Mouse (Mus musculus): ENCODE results near the gene Eif3l. TPM values are rescaled to one million over a fixed set of nuclear protein-coding genes. Genes with fewer than 3 reads are reported as not detected.

Eif3l gene
- polyA plus RNA-seq, 2 experiments, result 198 to 214 TPM

- no peak overlapping the region for H3K4me3 ChIP-seq (replicated peaks; ENCODE audit: low read length)
- peaks cover 7% of the 10 kb centered on the region for H3K4me1 ChIP-seq (ENCODE audit: control insufficient read depth, insufficient read depth, low read length)
- ATAC-seq (ENCODE audit: low FRiP score, low read depth) (no peak), DNase-seq (ENCODE audit: low spot score) (no peak)
- H3K9me3 ChIP-seq (ENCODE audit: control insufficient read depth, low read length), result no peaks in the 10 kb centered on the region
- no peak overlapping the region for H3K9ac ChIP-seq (ENCODE audit: low read depth, low read length, severe bottlenecking)
- TF ChIP-seq POLR2A (IDR thresholded peaks at IDR 0.05; ENCODE audit: borderline replicate concordance, extremely low read depth, insufficient read depth, insufficient read length), result no peak
- H3K4me2 ChIP-seq (replicated peaks; ENCODE audit: low read depth, low read length, severe bottlenecking), result no peak overlapping the region
- H3K27ac ChIP-seq (replicated peaks; ENCODE audit: low read depth, low read length), result no peak overlapping the region
- no peaks in the 10 kb centered on the region for H3K27me3 ChIP-seq (ENCODE audit: control insufficient read depth, insufficient read depth, low read length)
- peaks cover 82% of the 10 kb centered on the region for H3K36me3 ChIP-seq (ENCODE audit: control insufficient read depth, insufficient read depth, low read length)
- 96% methylated on average over 7 of the region's 7 CpGs for WGBS
Observed at GRCm38 (mm10) chr15:79079567-79079966, 4.6 kb downstream of the Eif3l start.

GRCm38 (mm10) chr15:79092284-79092683 is 17.3 kb downstream of the Eif3l start:
- Histone ChIP-seq H3K9me3 (ENCODE audit: control insufficient read depth, low read length) (no peaks in the 10 kb centered on the region), H3K9ac (ENCODE audit: low read depth, low read length, severe bottlenecking) (no peak overlapping the region), H3K27ac (replicated peaks; ENCODE audit: low read depth, low read length) (no peak overlapping the region), H3K36me3 (ENCODE audit: control insufficient read depth, insufficient read depth, low read length) (peaks cover 87% of the 10 kb centered on the region), H3K4me2 (replicated peaks; ENCODE audit: low read depth, low read length, severe bottlenecking) (no peak overlapping the region), H3K4me3 (replicated peaks; ENCODE audit: low read length) (no peak overlapping the region), H3K27me3 (ENCODE audit: control insufficient read depth, insufficient read depth, low read length) (no peaks in the 10 kb centered on the region), H3K4me1 (ENCODE audit: control insufficient read depth, insufficient read depth, low read length) (no peaks in the 10 kb centered on the region; the same call in 1 of the 2 replicates)
- ATAC-seq (ENCODE audit: low FRiP score, low read depth) (no peak), DNase-seq (ENCODE audit: low spot score) (no peak)
- no peak for TF ChIP-seq POLR2A (IDR thresholded peaks at IDR 0.05; ENCODE audit: borderline replicate concordance, extremely low read depth, insufficient read depth, insufficient read length)
- WGBS, result 91% methylated on average over 6 of the region's 6 CpGs

GRCm38 (mm10) chr15:79093083-79093839 is 18.3 kb downstream of the Eif3l start:
- Histone ChIP-seq H3K4me2 (replicated peaks; ENCODE audit: low read depth, low read length, severe bottlenecking) (no peak overlapping the region), H3K9me3 (ENCODE audit: control insufficient read depth, low read length) (no peaks in the 10 kb centered on the region), H3K27me3 (ENCODE audit: control insufficient read depth, insufficient read depth, low read length) (no peaks in the 10 kb centered on the region), H3K9ac (ENCODE audit: low read depth, low read length, severe bottlenecking) (no peak overlapping the region), H3K4me1 (ENCODE audit: control insufficient read depth, insufficient read depth, low read length) (peaks cover 4% of the 10 kb centered on the region), H3K36me3 (ENCODE audit: control insufficient read depth, insufficient read depth, low read length) (peaks cover 78% of the 10 kb centered on the region), H3K4me3 (replicated peaks; ENCODE audit: low read length) (no peak overlapping the region), H3K27ac (replicated peaks; ENCODE audit: low read depth, low read length) (no peak overlapping the region)
- DNase-seq (ENCODE audit: low spot score) (no peak), ATAC-seq (ENCODE audit: low FRiP score, low read depth) (no peak)
- TF ChIP-seq POLR2A (IDR thresholded peaks at IDR 0.05; ENCODE audit: borderline replicate concordance, extremely low read depth, insufficient read depth, insufficient read length), result no peak
- 68% methylated on average over 7 of the region's 7 CpGs for WGBS

- H3K27me3 ChIP-seq (ENCODE audit: control insufficient read depth, insufficient read depth, low read length), result no peaks in the 10 kb centered on the region
- H3K9ac ChIP-seq (ENCODE audit: low read depth, low read length, severe bottlenecking), result no peak overlapping the region
- H3K27ac ChIP-seq (replicated peaks; ENCODE audit: low read depth, low read length), result no peak overlapping the region
- H3K9me3 ChIP-seq (ENCODE audit: control insufficient read depth, low read length), result no peaks in the 10 kb centered on the region
- H3K4me1 ChIP-seq (ENCODE audit: control insufficient read depth, insufficient read depth, low read length), result peaks cover 4% of the 10 kb centered on the region
- ATAC-seq (ENCODE audit: low FRiP score, low read depth) (no peak), DNase-seq (ENCODE audit: low spot score) (no peak)
- no peak overlapping the region for H3K4me3 ChIP-seq (replicated peaks; ENCODE audit: low read length)
- no peak for TF ChIP-seq POLR2A (IDR thresholded peaks at IDR 0.05; ENCODE audit: borderline replicate concordance, extremely low read depth, insufficient read depth, insufficient read length)
- no peak overlapping the region for H3K4me2 ChIP-seq (replicated peaks; ENCODE audit: low read depth, low read length, severe bottlenecking)
- peaks cover 57% of the 10 kb centered on the region for H3K36me3 ChIP-seq (ENCODE audit: control insufficient read depth, insufficient read depth, low read length)
- WGBS, result 95% methylated on average over 5 of the region's 5 CpGs
Observed at GRCm38 (mm10) chr15:79095483-79095882, 20.5 kb downstream of the Eif3l start.

GRCm38 (mm10) chr15:79096556-79096955 is 21.6 kb downstream of the Eif3l start:
- Histone ChIP-seq H3K9me3 (ENCODE audit: control insufficient read depth, low read length) (no peaks in the 10 kb centered on the region), H3K27me3 (ENCODE audit: control insufficient read depth, insufficient read depth, low read length) (no peaks in the 10 kb centered on the region), H3K9ac (ENCODE audit: low read depth, low read length, severe bottlenecking) (no peak overlapping the region), H3K27ac (replicated peaks; ENCODE audit: low read depth, low read length) (no peak overlapping the region), H3K4me3 (replicated peaks; ENCODE audit: low read length) (no peak overlapping the region), H3K4me2 (replicated peaks; ENCODE audit: low read depth, low read length, severe bottlenecking) (no peak overlapping the region), H3K36me3 (ENCODE audit: control insufficient read depth, insufficient read depth, low read length) (peaks cover 46% of the 10 kb centered on the region), H3K4me1 (ENCODE audit: control insufficient read depth, insufficient read depth, low read length) (peaks cover 4% of the 10 kb centered on the region)
- no peak for TF ChIP-seq POLR2A (IDR thresholded peaks at IDR 0.05; ENCODE audit: borderline replicate concordance, extremely low read depth, insufficient read depth, insufficient read length)
- 70% methylated on average over 3 of the region's 3 CpGs for WGBS
- ATAC-seq (ENCODE audit: low FRiP score, low read depth) (no peak), DNase-seq (ENCODE audit: low spot score) (no peak)

All from limb, embryonic 14.5 days (tissue).